Mouse (Mus musculus) thymus, adult 18-20 months (tissue): ENCODE data around the gene Rps23.

ENCODE experiments used
- DNase-seq, 2 experiments: peaks; one replicate each; pipeline ENCODE4 v3.0.0; 2022; ENCODE audit warnings: mixed read lengths in 2 of 2

The Rps23 gene

DNA sequence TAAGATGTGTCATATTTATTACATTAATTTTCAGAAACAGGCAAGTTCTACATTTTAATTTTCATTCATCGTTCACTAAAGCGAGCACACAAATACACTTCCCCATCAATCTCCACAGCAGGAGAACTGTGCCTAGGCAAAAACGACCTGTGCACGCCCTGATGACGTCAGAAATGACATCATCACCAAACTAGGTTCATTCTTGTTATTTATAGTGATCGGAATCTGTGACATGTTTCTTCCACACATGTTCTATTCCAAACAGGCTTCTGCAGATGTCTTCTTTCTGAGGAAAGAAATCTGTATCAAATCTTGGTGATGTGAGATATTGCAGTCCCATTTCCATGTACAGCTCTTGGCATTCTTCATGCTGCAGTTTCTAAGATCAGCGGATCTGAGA lies 13.1 kb downstream of the Rps23 start:
- DNase-seq = no peak

DNA sequence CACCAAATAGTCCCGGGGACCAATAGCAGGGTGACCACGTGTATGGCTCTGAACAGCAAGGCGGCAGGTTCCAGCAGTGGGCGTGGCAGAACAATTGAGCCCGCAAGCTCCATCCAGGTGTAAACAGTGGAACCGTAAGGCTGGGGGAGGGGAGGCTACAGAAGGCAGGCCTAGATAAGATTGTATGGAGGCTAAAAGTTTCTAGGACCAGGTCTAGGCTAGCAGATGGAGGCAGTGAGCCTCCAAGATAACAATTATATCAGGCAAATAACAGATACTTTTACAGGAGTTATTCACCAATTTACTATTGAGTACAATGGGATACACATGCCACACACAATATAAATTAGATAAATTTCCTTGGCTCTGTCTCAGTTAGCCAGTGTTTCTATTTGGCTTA lies 16.4 kb downstream of the Rps23 start:
- no peak for DNase-seq

DNA sequence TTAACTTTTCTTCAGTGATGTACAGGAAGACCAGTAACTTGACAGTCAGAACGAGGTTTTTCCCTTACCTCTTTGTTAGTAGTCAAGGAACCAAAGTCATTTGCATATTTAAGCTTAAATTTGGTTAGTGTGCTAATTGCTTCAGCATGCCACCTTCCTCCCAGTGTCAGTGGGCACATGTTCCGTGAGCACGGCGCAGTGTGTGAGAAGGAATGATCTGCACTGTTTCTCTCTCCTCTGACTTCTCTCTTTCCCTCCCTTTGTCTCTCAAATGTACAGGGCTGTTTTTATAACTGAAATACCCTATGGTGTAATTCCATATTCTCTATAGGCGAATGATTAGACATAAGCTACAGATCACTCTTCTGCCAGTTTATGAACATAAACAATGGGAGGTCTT lies 16.8 kb downstream of the Rps23 start:
- no peak for DNase-seq

DNA sequence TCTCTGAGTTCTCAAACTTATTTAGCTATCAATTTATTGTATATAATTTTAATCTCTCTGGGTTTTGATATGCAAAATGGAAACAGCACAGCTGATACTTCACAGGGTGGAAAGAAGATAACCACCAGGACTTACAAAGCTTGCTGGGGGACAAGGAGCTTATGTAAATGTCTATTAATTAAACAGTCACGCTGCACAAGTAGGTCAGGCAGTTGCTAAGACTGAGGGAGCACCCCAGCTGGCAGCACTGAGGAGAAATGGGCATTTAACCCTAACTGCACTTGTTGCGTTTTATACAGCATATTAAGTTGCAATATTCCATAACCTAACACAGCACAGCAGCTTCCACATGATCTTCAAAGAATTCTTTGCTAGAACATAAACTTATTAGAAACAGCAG lies 36.1 kb downstream of the Rps23 start:
- DNase-seq = no peak

DNA sequence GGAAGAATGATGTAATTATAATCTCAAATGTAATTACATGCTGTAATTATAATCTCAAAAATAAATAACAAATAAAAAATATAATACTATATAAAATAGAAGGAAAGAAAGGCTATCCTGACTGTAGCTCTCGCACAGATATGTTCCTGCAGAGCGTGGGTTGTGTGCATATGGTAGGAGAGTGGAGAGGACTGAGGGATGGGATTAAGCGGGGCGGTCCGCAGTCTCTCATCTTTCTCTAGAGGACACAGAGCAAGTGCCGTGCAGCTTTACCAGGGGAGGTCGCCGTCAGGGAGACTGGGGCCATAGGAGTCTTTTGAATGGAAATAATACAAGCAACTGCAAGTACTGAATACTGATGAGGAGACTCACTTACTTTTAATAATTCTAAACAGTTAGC lies 37.8 kb downstream of the Rps23 start:
- DNase-seq = no peak

DNA sequence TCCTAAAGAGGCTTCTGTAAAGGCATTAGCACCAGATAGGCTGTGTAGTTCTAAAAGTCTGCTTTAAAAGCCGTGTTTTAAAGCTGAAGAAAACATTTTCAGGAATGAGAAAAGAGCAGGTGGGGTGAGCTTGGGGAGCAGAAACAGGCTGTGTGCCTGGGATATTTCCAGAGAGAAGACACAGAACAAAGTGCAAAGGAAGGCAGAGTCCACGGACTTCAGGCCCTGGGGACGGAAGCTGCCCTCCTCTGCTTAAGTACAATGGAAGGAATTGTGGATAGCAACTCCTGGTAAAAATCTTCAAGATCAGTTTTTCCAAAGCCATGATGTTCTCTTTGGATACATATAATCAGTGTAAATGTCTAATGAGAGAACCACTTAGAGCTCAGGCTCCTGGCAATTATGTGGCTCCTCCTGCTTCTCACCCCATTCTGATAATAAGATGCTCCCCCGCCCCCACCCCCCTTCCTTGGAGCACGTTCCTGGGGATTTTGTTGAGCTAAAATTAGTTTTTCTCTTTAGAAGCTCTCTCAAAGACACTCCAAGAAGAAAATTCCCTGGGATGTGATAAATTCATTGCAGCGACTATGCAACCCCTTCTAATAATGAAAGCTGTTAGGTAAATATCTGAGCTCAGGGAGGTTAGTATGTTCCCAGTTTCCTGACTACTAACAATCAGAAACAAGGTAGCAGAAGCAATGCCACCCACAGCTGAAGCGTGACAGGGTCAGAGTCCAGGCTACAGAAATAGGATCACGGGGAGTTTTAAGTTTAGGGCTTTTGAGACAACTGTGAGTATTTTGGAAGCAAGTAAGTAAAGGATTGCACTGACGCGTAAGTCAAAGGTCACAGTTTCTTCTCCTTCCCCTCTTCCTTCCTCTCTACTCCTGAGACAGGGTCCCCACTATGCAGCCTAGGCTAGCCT lies 40.3 kb downstream of the Rps23 start:
- no peak for DNase-seq

DNA sequence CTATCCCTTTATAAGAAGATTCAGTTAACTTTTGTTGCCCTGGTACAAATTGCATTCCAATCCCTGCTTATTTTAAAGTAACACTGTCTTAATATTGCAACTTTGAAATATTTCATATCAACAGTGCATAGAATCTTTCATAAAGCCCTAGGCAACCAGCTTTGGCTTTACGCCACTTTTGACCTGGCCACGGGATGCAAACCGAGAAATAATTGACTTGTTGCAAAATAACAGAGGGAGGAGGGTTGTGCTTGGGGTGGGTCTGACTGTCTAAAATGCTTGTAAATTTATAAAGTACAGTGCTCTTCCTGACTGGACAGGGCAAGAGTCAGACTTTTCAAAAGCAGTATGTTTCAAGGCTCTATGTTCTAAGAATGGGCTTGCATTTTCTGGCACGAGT lies 41.8 kb downstream of the Rps23 start:
- DNase-seq = no peak

DNA sequence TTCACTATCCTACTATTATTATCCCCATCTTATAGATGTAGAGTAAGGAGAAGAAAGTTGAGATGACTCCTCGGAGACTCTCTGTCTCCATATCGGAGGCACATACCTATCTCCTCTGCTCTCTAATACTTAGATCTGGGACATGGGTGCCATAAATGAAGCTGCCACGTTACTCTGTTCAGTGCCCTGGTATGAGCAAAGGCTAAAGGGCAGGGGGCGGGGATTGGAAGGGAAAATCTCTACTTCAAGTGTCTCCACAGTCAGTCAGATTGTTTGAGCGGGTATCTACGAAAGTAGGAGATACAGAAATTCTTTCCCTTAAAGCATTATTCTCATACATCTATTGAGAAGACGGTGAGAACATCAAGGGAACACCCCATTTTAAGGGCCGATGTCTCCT lies 43.2 kb downstream of the Rps23 start:
- DNase-seq = no peak

DNA sequence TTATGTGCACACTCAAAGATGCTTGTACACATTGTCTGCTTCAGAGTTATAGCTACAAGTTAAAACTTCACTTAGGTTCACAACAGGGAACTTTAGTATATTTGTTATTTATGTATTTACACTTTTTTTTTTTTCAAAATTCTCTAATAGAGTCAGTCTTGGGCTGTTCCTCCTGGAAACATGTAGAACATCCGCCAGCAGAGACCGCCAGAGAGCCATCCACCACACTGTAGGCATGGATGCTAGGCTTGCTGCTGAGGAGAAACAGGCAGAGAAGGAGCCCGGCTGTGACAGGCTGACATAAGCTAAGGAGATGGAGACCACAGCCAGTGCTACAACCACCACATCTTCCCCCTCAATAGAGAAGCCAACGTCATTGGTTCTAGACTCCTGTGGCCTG lies 44.7 kb downstream of the Rps23 start:
- DNase-seq = peak; percentile 39

DNA sequence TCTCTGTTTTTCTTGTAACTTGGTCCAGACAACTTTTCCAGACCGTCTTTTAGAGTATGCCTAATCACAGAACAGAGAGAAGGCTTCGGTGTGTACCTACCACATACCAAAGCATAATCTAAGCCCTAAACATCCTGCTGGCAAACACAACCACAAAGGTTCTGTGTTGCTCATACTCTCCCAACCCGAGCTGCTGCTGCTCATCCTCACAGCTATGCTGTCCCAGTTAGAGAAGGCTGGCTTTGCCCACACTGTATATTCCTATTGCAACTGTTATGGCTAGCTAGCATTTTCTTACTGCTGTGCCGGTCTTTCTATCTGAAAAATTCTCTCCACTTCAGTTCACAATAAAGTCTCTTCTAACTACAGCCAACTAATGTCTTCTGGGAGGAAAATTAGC lies 46.2 kb downstream of the Rps23 start:
- DNase-seq = no peak

DNA sequence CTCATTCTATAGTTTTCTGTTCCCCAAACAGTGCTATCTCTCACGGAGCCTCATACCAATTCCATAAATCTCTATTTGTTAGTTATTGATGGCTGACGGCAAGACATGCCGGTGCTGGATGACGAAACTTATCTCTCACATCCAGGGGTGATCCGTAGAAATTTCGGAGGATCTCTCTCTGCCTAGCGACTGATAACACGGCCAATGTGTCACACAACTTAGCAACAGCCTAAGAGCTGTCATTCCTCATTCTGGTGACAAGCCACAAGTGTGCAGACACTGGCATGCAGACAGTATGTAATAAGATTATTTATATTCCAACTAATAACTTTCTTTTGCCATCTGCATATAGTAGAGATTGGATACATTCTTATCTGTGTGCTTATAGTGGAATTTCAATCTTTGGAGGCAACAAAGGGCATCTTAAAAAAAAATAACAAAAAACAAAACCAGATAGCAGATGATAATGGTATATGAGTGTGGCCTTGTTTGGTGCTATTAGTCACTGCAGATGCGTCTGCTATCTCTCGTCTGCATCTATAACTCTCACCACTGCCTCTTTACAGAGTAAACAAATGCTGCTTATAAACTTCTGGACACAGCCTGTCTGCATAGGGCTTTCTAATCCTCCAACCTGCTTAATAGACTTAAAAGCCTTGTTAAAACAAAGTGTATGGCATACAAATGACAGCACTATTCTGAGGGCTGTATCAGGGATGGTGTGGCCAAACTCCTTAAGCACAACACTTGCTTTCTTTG lies 47.7 kb downstream of the Rps23 start:
- no peak for DNase-seq

DNA sequence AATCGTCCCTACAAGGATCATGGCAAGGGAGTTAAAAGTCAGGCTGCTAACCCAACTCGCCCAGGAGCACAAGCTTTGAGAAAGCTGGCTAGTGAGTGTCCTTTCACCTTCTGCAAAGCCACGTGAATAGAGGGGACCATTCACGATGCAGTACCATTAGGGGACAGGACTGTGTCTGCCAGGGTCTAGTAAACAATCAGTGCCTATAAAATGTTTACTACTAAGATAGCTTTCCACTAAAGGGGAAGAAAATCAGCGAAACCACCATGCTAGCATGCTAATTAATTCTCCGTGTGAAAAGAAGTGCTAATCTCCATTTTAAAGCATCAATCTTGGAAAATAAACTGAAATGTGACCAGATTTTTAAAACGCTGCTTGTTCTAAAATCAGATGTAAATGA lies 50.7 kb downstream of the Rps23 start:
- DNase-seq = no peak
